Mouse (Mus musculus) heart, embryonic 12.5 days (tissue): ENCODE results near the gene Sntb2. TPM values are rescaled to one million over a fixed set of nuclear protein-coding genes. Genes with fewer than 3 reads are reported as not detected.

Source experiments
- polyA plus RNA-seq: library from polyadenylated mRNA; unstranded; fragments of >200 nt; fragmentation: Nextera tagmentation; extraction: Ambion mirVana; gene quantifications from 2 replicates; pipeline ENCODE4 v1.2.1, GENCODE M21; 2016

The Sntb2 gene
- polyA plus RNA-seq, 1 experiment from 2014 or later: 11.5 TPM

Other genes starting within 250 kb of the Sntb2 start
- gene Has3, start 65.5 kb upstream of the Sntb2 start, polyA plus RNA-seq: 0.11 and 0.14 TPM in 2 replicates
- gene Utp4, start 42.1 kb upstream of the Sntb2 start, polyA plus RNA-seq: 46.6 and 47.0 TPM in 2 replicates
- 50.9 and 53.0 TPM in 2 replicates for gene Vps4a, start 95.5 kb downstream of the Sntb2 start, polyA plus RNA-seq
- gene Pdf, start 112.9 kb downstream of the Sntb2 start, polyA plus RNA-seq: 48.0 and 49.0 TPM in 2 replicates
- gene Cog8, start 120.9 kb downstream of the Sntb2 start, polyA plus RNA-seq: 31.4 and 31.8 TPM in 2 replicates
- gene Nip7, start 121.1 kb downstream of the Sntb2 start, polyA plus RNA-seq: 54.0 and 55.8 TPM in 2 replicates
- not detected in 2 replicates for gene Tmed6, start 129.9 kb downstream of the Sntb2 start, polyA plus RNA-seq
- 12.0 and 12.7 TPM in 2 replicates for gene Terf2, start 160.8 kb downstream of the Sntb2 start, polyA plus RNA-seq
- 88.1 and 90.2 TPM in 2 replicates for gene Cyb5b, start 214.9 kb downstream of the Sntb2 start, polyA plus RNA-seq